14 mouse cellular contexts compared by ENCODE assay signal in genomic region chr13:37942887-37943331, GRCm38 (mm10). TPM values are rescaled to one million over a fixed set of nuclear protein-coding genes. Genes with fewer than 3 reads are reported as not detected.
DNase-seq lines count a peak whose midpoint lies in the region; ATAC-seq and TF ChIP-seq lines count a peak whose summit lies in the region.
"Had no signal": no experiment of that assay in that cellular context is flagged by ENCODE, and none has a peak within 500 bp of the region (broad histone marks: within the 10 kb centered on the region; RNA-seq: fewer than 3 reads in every experiment).

No protein-coding gene starts in this region.

- H3ac ChIP-seq in myocyte (ENCODE audit: control insufficient read depth, insufficient read length): no peak overlapping the region

- DNase-seq in lung, adult 2 months: no peak
- DNase-seq in kidney, adult 2 months: peak; percentile 89
- peak; percentile 61 to 83 for DNase-seq in kidney, postnatal 36 days
- DNase-seq in thymus, postnatal 4 days: no peak
- no peak for DNase-seq in retina, postnatal 1 day
- DNase-seq: adrenal gland, postnatal 36 days; cerebellum, adult 11 months; thymus, adult 2 months had no signal

- peaks cover 23% of the 10 kb centered on the region for H3K4me1 ChIP-seq in lung, embryonic 15.5 days
- H3K4me1 ChIP-seq in lung, adult 2 months (ENCODE audit: control insufficient read depth, insufficient read depth, low read length): peaks cover 11% of the 10 kb centered on the region
- peaks cover 32% of the 10 kb centered on the region for H3K4me1 ChIP-seq in kidney, adult 2 months (ENCODE audit: control insufficient read depth, insufficient read depth, low read length)

- H3K9me3 ChIP-seq in lung, embryonic 15.5 days: no peaks in the 10 kb centered on the region
- H3K9me3 ChIP-seq: hindbrain, embryonic 10.5 days had no signal

- WGBS in lung, embryonic 15.5 days: 53% methylated on average over 4 of the region's 4 CpGs
- 65% methylated on average over 4 of the region's 4 CpGs for WGBS in lung, adult 2 months
- WGBS in kidney, adult 2 months: 31% methylated on average over 4 of the region's 4 CpGs

- no peak overlapping the region for H3K4me2 ChIP-seq in lung, embryonic 15.5 days
- H3K4me2 ChIP-seq in myocyte (ENCODE audit: low read depth): peak overlapping the region; percentile 1

- H3K36me3 ChIP-seq in lung, embryonic 15.5 days: peaks cover 22% of the 10 kb centered on the region
- peaks cover 2% of the 10 kb centered on the region; the same call in 1 of the 2 replicates for H3K36me3 ChIP-seq in kidney, adult 2 months (ENCODE audit: control insufficient read depth, insufficient read depth, low read length)
- H3K36me3 ChIP-seq in myocyte (ENCODE audit: control insufficient read depth, insufficient read depth): peaks cover 33% of the 10 kb centered on the region

- no peak for TF ChIP-seq POLR2A in lung, adult 2 months (IDR thresholded peaks at IDR 0.05; ENCODE audit: borderline replicate concordance, extremely low read depth, low read depth, low read length)
- TF ChIP-seq POLR2A in kidney, adult 2 months (IDR thresholded peaks at IDR 0.05; ENCODE audit: low read depth, low read length): no peak
- no peak for TF ChIP-seq POLR2A in myocyte (IDR thresholded peaks at IDR 0.05; ENCODE audit: insufficient read length, low read depth)

- H3K27me3 ChIP-seq in lung, embryonic 15.5 days: no peaks in the 10 kb centered on the region
- H3K27me3 ChIP-seq in kidney, adult 2 months (replicated peaks; ENCODE audit: control insufficient read depth, insufficient read depth, low read length): no peaks in the 10 kb centered on the region
- no peaks in the 10 kb centered on the region for H3K27me3 ChIP-seq in myocyte (ENCODE audit: control insufficient read depth, insufficient read depth, insufficient read length)

- peak overlapping the region; percentile 35; the same call in 1 of the 2 replicates for H3K27ac ChIP-seq in lung, embryonic 15.5 days
- peak overlapping the region; percentile 90 for H3K27ac ChIP-seq in kidney, adult 2 months (ENCODE audit: insufficient read depth, low read depth, low read length)
- H3K27ac ChIP-seq: hindbrain, embryonic 10.5 days had no signal

- H3K4me3 ChIP-seq in lung, embryonic 15.5 days: no peak overlapping the region
- no peak overlapping the region for H3K4me3 ChIP-seq in lung, adult 2 months (replicated peaks; ENCODE audit: extremely low read depth, low read depth, low read length)
- H3K4me3 ChIP-seq in kidney, adult 2 months (ENCODE audit: insufficient read depth, low read depth, low read length): no peak overlapping the region
- H3K4me3 ChIP-seq in myocyte: no peak overlapping the region
- H3K4me3 ChIP-seq: erythroblast, embryonic 14.5 days; hindbrain, embryonic 10.5 days had no signal

- H3K9ac ChIP-seq in lung, embryonic 15.5 days: no peak overlapping the region

- no peak for ATAC-seq in lung, embryonic 15.5 days (ENCODE audit: borderline replicate concordance, extremely low read depth, low FRiP score, low TSS enrichment)
- no peak for ATAC-seq in monocyte, adult 5-6 weeks (replicated peaks; ENCODE audit: insufficient number of reproducible peaks, low FRiP score, low TSS enrichment, poor library complexity, severe bottlenecking)
- ATAC-seq: CD4-positive, CD25-positive, alpha-beta regulatory T cell, adult 4 months had no signal

- H3K79me2 ChIP-seq in myocyte (ENCODE audit: control insufficient read depth, insufficient read depth): no peaks in the 10 kb centered on the region

- no peak for TF ChIP-seq CTCF in lung, adult 2 months (IDR thresholded peaks at IDR 0.05; ENCODE audit: insufficient read depth, low read length)
- no peak for TF ChIP-seq CTCF in kidney, adult 2 months (conservative IDR thresholded peaks at IDR 0.05; ENCODE audit: insufficient read depth, insufficient read length, low read depth, low read length)

TF ChIP-seq in myocyte, 11 proteins besides CTCF, POLR2A, EP300 and RAD21:
- TF ChIP-seq TCF3 (IDR thresholded peaks at IDR 0.05; ENCODE audit: insufficient read length, low read depth) (peak; percentile 13), MYOD1 (IDR thresholded peaks at IDR 0.05; ENCODE audit: control insufficient read depth in 1 of 3, insufficient read length in 2 of 3, low read depth in 2 of 3) (peak in 2 of 3 experiments; percentile 61 to 76), E2F4 (IDR thresholded peaks at IDR 0.05; ENCODE audit: insufficient read depth) (no peak), REST (IDR thresholded peaks at IDR 0.05; ENCODE audit: insufficient read depth, insufficient read length) (no peak), USF1 (IDR thresholded peaks at IDR 0.05; ENCODE audit: low read depth) (no peak), MAX (IDR thresholded peaks at IDR 0.05; ENCODE audit: low read depth) (no peak), MYOG (IDR thresholded peaks at IDR 0.05; ENCODE audit: control insufficient read depth in 1 of 3, insufficient read depth in 1 of 3, insufficient read length in 2 of 3, low read depth in 2 of 3) (peak; percentile 66 to 87 (median 67)), POLR2AphosphoS2 (IDR thresholded peaks at IDR 0.05; ENCODE audit: insufficient read length, low read depth) (no peak), TCF12 (IDR thresholded peaks at IDR 0.05; ENCODE audit: insufficient read depth, poor library complexity, severe bottlenecking) (no peak), SRF (IDR thresholded peaks at IDR 0.05; ENCODE audit: control insufficient read depth, insufficient read length, low read depth) (no peak), CEBPB (IDR thresholded peaks at IDR 0.05; ENCODE audit: insufficient read depth, poor library complexity, severe bottlenecking) (no peak)

RNA-seq across cellular contexts. Expression of gene Ssr1, which starts 51.1 kb away (rescaled TPM):
- 150 and 152 TPM in 2 replicates for polyA plus RNA-seq in lung, embryonic 15.5 days (2015; fragmentation: Nextera tagmentation; extraction: Ambion mirVana)
- polyA plus RNA-seq in lung, adult 2 months (2012; rRNA removed): 7.7 and 13.8 TPM in 2 replicates
- 6.9 and 10.5 TPM in 2 replicates for polyA plus RNA-seq in kidney, adult 2 months (2012; rRNA removed)
- polyA plus RNA-seq in myocyte (2012; fragmentation: generic; extraction: Trizol): 44.7 TPM
- 66.0 to 74.1 TPM (median 72.0 TPM) in 3 replicates for total RNA-seq in monocyte, adult 5-6 weeks (2017)

Comparison
In these comparisons a context has a peak if more than half of its experiments do, and no peak if none do; other contexts are left out.
1. DNase-seq: peak in kidney, adult 2 months (single experiment) and kidney, postnatal 36 days (2 of 2); none in lung, adult 2 months (single experiment), thymus, postnatal 4 days (single experiment) and retina, postnatal 1 day (single experiment).